Mouse (Mus musculus): ENCODE data around the gene Eif3b. TPM values are rescaled to one million over a fixed set of nuclear protein-coding genes. Genes with fewer than 3 reads are reported as not detected.

The Eif3b gene
- polyA plus RNA-seq, 2 experiments: 119 to 145 TPM

- ATAC-seq (ENCODE audit: low FRiP score, low read depth) (no peak; the same call in 1 of the 2 replicates), DNase-seq (ENCODE audit: low spot score) (no peak)
- 41% methylated on average over 3 of the region's 3 CpGs for WGBS
Measured at GRCm38 (mm10) chr5:140374226-140374625, 44.9 kb upstream of the Eif3b start.

GRCm38 (mm10) chr5:140375249-140375829 is 43.8 kb upstream of the Eif3b start:
- TF ChIP-seq POLR2A (IDR thresholded peaks at IDR 0.05; ENCODE audit: borderline replicate concordance, extremely low read depth, insufficient read depth, insufficient read length): no peak
- peaks cover 5% of the 10 kb centered on the region; the same call in 1 of the 2 replicates for H3K4me1 ChIP-seq (ENCODE audit: control insufficient read depth, insufficient read depth, low read length)
- DNase-seq (ENCODE audit: low spot score) (no peak), ATAC-seq (ENCODE audit: low FRiP score, low read depth) (no peak)
- WGBS: 84% methylated on average over 4 of the region's 4 CpGs
- no peaks in the 10 kb centered on the region for H3K9me3 ChIP-seq (ENCODE audit: control insufficient read depth, low read length)
- no peak overlapping the region for H3K4me2 ChIP-seq (replicated peaks; ENCODE audit: low read depth, low read length, severe bottlenecking)
- no peaks in the 10 kb centered on the region for H3K27me3 ChIP-seq (ENCODE audit: control insufficient read depth, insufficient read depth, low read length)
- no peaks in the 10 kb centered on the region for H3K36me3 ChIP-seq (ENCODE audit: control insufficient read depth, insufficient read depth, low read length)
- H3K4me3 ChIP-seq (replicated peaks; ENCODE audit: low read length): no peak overlapping the region
- H3K27ac ChIP-seq (replicated peaks; ENCODE audit: low read depth, low read length): no peak overlapping the region
- H3K9ac ChIP-seq (ENCODE audit: low read depth, low read length, severe bottlenecking): no peak overlapping the region

More at GRCm38 (mm10) chr5:140374226-140374625, 44.9 kb upstream of the Eif3b start:
- Histone ChIP-seq H3K4me2 (replicated peaks; ENCODE audit: low read depth, low read length, severe bottlenecking) (no peak overlapping the region), H3K4me3 (replicated peaks; ENCODE audit: low read length) (no peak overlapping the region), H3K27ac (replicated peaks; ENCODE audit: low read depth, low read length) (no peak overlapping the region), H3K27me3 (ENCODE audit: control insufficient read depth, insufficient read depth, low read length) (no peaks in the 10 kb centered on the region), H3K9ac (ENCODE audit: low read depth, low read length, severe bottlenecking) (no peak overlapping the region), H3K4me1 (ENCODE audit: control insufficient read depth, insufficient read depth, low read length) (peaks cover 5% of the 10 kb centered on the region; the same call in 1 of the 2 replicates), H3K36me3 (ENCODE audit: control insufficient read depth, insufficient read depth, low read length) (no peaks in the 10 kb centered on the region), H3K9me3 (ENCODE audit: control insufficient read depth, low read length) (no peaks in the 10 kb centered on the region)
- TF ChIP-seq POLR2A (IDR thresholded peaks at IDR 0.05; ENCODE audit: borderline replicate concordance, extremely low read depth, insufficient read depth, insufficient read length): no peak

GRCm38 (mm10) chr5:140378121-140378853 is 40.8 kb upstream of the Eif3b start:
- H3K9ac ChIP-seq (ENCODE audit: low read depth, low read length, severe bottlenecking): no peak overlapping the region
- H3K36me3 ChIP-seq (ENCODE audit: control insufficient read depth, insufficient read depth, low read length): no peaks in the 10 kb centered on the region
- H3K27ac ChIP-seq (replicated peaks; ENCODE audit: low read depth, low read length): no peak overlapping the region
- no peak overlapping the region for H3K4me2 ChIP-seq (replicated peaks; ENCODE audit: low read depth, low read length, severe bottlenecking)
- no peaks in the 10 kb centered on the region for H3K27me3 ChIP-seq (ENCODE audit: control insufficient read depth, insufficient read depth, low read length)
- H3K4me3 ChIP-seq (replicated peaks; ENCODE audit: low read length): no peak overlapping the region
- no peaks in the 10 kb centered on the region; the same call in 1 of the 2 replicates for H3K4me1 ChIP-seq (ENCODE audit: control insufficient read depth, insufficient read depth, low read length)
- WGBS: 87% methylated on average over 6 of the region's 6 CpGs
- ATAC-seq (ENCODE audit: low FRiP score, low read depth) (no peak), DNase-seq (ENCODE audit: low spot score) (no peak)
- no peak for TF ChIP-seq POLR2A (IDR thresholded peaks at IDR 0.05; ENCODE audit: borderline replicate concordance, extremely low read depth, insufficient read depth, insufficient read length)
- no peaks in the 10 kb centered on the region for H3K9me3 ChIP-seq (ENCODE audit: control insufficient read depth, low read length)

GRCm38 (mm10) chr5:140379299-140379698 is 39.8 kb upstream of the Eif3b start:
- Histone ChIP-seq H3K27ac (replicated peaks; ENCODE audit: low read depth, low read length) (no peak overlapping the region), H3K27me3 (ENCODE audit: control insufficient read depth, insufficient read depth, low read length) (no peaks in the 10 kb centered on the region), H3K9ac (ENCODE audit: low read depth, low read length, severe bottlenecking) (no peak overlapping the region), H3K4me2 (replicated peaks; ENCODE audit: low read depth, low read length, severe bottlenecking) (no peak overlapping the region), H3K36me3 (ENCODE audit: control insufficient read depth, insufficient read depth, low read length) (no peaks in the 10 kb centered on the region), H3K4me1 (ENCODE audit: control insufficient read depth, insufficient read depth, low read length) (peaks cover 4% of the 10 kb centered on the region), H3K9me3 (ENCODE audit: control insufficient read depth, low read length) (no peaks in the 10 kb centered on the region), H3K4me3 (replicated peaks; ENCODE audit: low read length) (no peak overlapping the region)
- no peak for TF ChIP-seq POLR2A (IDR thresholded peaks at IDR 0.05; ENCODE audit: borderline replicate concordance, extremely low read depth, insufficient read depth, insufficient read length)
- WGBS: 65% methylated on average over 6 of the region's 6 CpGs
- ATAC-seq (ENCODE audit: low FRiP score, low read depth): no peak
- no peak for DNase-seq (ENCODE audit: low spot score)

GRCm38 (mm10) chr5:140381156-140381555 is 38.0 kb upstream of the Eif3b start:
- Histone ChIP-seq H3K9ac (ENCODE audit: low read depth, low read length, severe bottlenecking) (no peak overlapping the region), H3K4me3 (replicated peaks; ENCODE audit: low read length) (no peak overlapping the region), H3K4me2 (replicated peaks; ENCODE audit: low read depth, low read length, severe bottlenecking) (no peak overlapping the region), H3K27ac (replicated peaks; ENCODE audit: low read depth, low read length) (no peak overlapping the region), H3K9me3 (ENCODE audit: control insufficient read depth, low read length) (no peaks in the 10 kb centered on the region), H3K27me3 (ENCODE audit: control insufficient read depth, insufficient read depth, low read length) (no peaks in the 10 kb centered on the region), H3K36me3 (ENCODE audit: control insufficient read depth, insufficient read depth, low read length) (no peaks in the 10 kb centered on the region), H3K4me1 (ENCODE audit: control insufficient read depth, insufficient read depth, low read length) (peaks cover 4% of the 10 kb centered on the region)
- no peak for ATAC-seq (ENCODE audit: low FRiP score, low read depth)
- TF ChIP-seq POLR2A (IDR thresholded peaks at IDR 0.05; ENCODE audit: borderline replicate concordance, extremely low read depth, insufficient read depth, insufficient read length): no peak
- 84% methylated on average over 7 of the region's 7 CpGs for WGBS
- DNase-seq (ENCODE audit: low spot score): no peak
